Mouse (Mus musculus): ENCODE data around the gene Syk. TPM values are rescaled to one million over a fixed set of nuclear protein-coding genes. Genes with fewer than 3 reads are reported as not detected.

The Syk gene
- polyA plus RNA-seq, 1 experiment, result 4.7 TPM

DNA sequence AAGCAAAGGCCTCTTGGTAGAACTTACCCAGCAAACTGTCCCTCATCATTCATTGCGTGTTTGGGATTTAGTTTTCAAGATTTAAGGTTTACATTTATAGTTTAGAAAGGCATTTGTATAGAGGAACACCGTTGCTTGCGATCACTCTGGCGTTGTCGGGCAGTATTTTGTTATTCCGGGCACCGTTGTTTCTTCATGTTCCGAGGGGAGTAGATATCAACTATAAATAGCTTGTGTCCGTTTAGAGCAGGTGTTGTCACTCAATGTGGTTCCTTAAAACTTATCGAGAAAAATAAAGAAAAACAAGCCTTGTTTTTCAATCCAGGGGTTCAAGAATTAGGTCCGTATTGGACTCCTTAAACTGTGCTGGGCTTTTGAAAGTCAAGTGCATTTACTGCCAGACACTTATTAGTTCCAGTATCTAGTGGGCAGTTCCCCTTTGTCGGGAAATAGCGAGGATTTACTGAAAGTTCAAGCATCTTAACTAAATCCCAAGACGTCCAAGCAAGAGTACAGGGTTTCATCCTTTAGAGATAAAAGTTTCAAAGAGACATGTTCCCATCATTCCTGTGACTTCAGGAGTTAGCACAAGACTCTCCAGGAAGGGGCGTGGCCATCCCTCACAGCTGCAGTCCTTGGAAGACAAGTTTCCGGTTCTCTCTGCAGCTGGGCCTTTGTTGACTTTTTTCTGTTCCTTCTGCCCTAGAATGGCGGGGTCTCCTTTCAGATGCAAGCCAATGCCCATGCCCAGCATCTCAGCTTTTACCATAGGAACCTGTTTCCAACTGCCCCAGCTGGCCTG lies 1.9 kb downstream of the Syk start:
- H3K4me3 ChIP-seq (ENCODE audit: insufficient read depth, low read depth, low read length), result no peak overlapping the region
- H3K4me1 ChIP-seq (ENCODE audit: control insufficient read depth, insufficient read depth, low read length), result no peaks in the 10 kb centered on the region
- H3K27me3 ChIP-seq (replicated peaks; ENCODE audit: control insufficient read depth, insufficient read depth, low read length), result no peaks in the 10 kb centered on the region
- WGBS, result 68% methylated on average over 17 of the region's 17 CpGs
- TF ChIP-seq POLR2A (IDR thresholded peaks at IDR 0.05; ENCODE audit: low read depth, low read length) (no peak), CTCF (conservative IDR thresholded peaks at IDR 0.05; ENCODE audit: insufficient read depth, insufficient read length, low read depth, low read length) (no peak)
- DNase-seq, result no peak
- H3K27ac ChIP-seq (ENCODE audit: insufficient read depth, low read depth, low read length), result no peak overlapping the region
- no peaks in the 10 kb centered on the region for H3K36me3 ChIP-seq (ENCODE audit: control insufficient read depth, insufficient read depth, low read length)

- no peaks in the 10 kb centered on the region for H3K4me1 ChIP-seq (ENCODE audit: control insufficient read depth, insufficient read depth, low read length)
- H3K27ac ChIP-seq (ENCODE audit: insufficient read depth, low read depth, low read length), result no peak overlapping the region
- H3K4me3 ChIP-seq (ENCODE audit: insufficient read depth, low read depth, low read length), result no peak overlapping the region
- no peak for DNase-seq
- TF ChIP-seq POLR2A (IDR thresholded peaks at IDR 0.05; ENCODE audit: low read depth, low read length), result no peak
- WGBS, result 81% methylated on average over 4 of the region's 4 CpGs
- no peaks in the 10 kb centered on the region for H3K27me3 ChIP-seq (replicated peaks; ENCODE audit: control insufficient read depth, insufficient read depth, low read length)
- no peaks in the 10 kb centered on the region for H3K36me3 ChIP-seq (ENCODE audit: control insufficient read depth, insufficient read depth, low read length)
Measured at GRCm38 (mm10) chr13:52587761-52588160, 4.8 kb downstream of the Syk start.

DNA sequence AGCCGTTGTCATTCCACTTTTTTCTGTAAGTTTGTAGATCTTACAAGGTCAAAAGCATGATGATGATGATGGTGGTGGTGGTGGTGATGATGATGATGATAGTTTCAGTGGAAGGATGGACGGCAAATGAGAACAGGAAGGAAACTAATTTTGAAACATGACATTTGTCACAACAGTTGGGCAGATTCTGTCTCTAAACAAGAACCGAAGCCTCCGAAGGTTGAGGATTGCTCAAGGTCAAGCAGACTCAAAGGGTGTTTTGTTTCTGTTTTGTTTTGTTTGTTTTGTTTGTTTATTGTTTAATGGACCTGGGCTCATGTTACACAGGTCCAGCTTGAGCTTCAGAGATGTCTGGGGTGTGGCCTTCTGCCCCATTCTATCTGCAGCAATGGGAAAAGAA lies 6.1 kb downstream of the Syk start:
- no peak for DNase-seq
- no peak overlapping the region for H3K27ac ChIP-seq (ENCODE audit: insufficient read depth, low read depth, low read length)
- 82% methylated on average over 4 of the region's 4 CpGs for WGBS
- no peak for TF ChIP-seq CTCF (conservative IDR thresholded peaks at IDR 0.05; ENCODE audit: insufficient read depth, insufficient read length, low read depth, low read length)
- TF ChIP-seq POLR2A (IDR thresholded peaks at IDR 0.05; ENCODE audit: low read depth, low read length), result no peak
- H3K27me3 ChIP-seq (replicated peaks; ENCODE audit: control insufficient read depth, insufficient read depth, low read length), result no peaks in the 10 kb centered on the region
- no peak overlapping the region for H3K4me3 ChIP-seq (ENCODE audit: insufficient read depth, low read depth, low read length)
- no peaks in the 10 kb centered on the region for H3K36me3 ChIP-seq (ENCODE audit: control insufficient read depth, insufficient read depth, low read length)
- H3K4me1 ChIP-seq (ENCODE audit: control insufficient read depth, insufficient read depth, low read length), result no peaks in the 10 kb centered on the region

GRCm38 (mm10) chr13:52591831-52592230 lies 8.9 kb downstream of the Syk start:
- TF ChIP-seq POLR2A (IDR thresholded peaks at IDR 0.05; ENCODE audit: low read depth, low read length), result no peak
- no peak for TF ChIP-seq CTCF (conservative IDR thresholded peaks at IDR 0.05; ENCODE audit: insufficient read depth, insufficient read length, low read depth, low read length)
- 98% methylated on average over 4 of the region's 4 CpGs for WGBS
- DNase-seq, result no peak

GRCm38 (mm10) chr13:52596692-52597091 lies 13.7 kb downstream of the Syk start:
- Histone ChIP-seq H3K4me3 (ENCODE audit: insufficient read depth, low read depth, low read length) (no peak overlapping the region), H3K4me1 (ENCODE audit: control insufficient read depth, insufficient read depth, low read length) (no peaks in the 10 kb centered on the region), H3K27ac (ENCODE audit: insufficient read depth, low read depth, low read length) (no peak overlapping the region), H3K27me3 (replicated peaks; ENCODE audit: control insufficient read depth, insufficient read depth, low read length) (no peaks in the 10 kb centered on the region), H3K36me3 (ENCODE audit: control insufficient read depth, insufficient read depth, low read length) (no peaks in the 10 kb centered on the region)
- 88% methylated on average over 5 of the region's 5 CpGs for WGBS
- no peak for DNase-seq
- no peak for TF ChIP-seq POLR2A (IDR thresholded peaks at IDR 0.05; ENCODE audit: low read depth, low read length)
- TF ChIP-seq CTCF (conservative IDR thresholded peaks at IDR 0.05; ENCODE audit: insufficient read depth, insufficient read length, low read depth, low read length), result no peak

More at GRCm38 (mm10) chr13:52591831-52592230, 8.9 kb downstream of the Syk start:
- no peaks in the 10 kb centered on the region for H3K4me1 ChIP-seq (ENCODE audit: control insufficient read depth, insufficient read depth, low read length)
- no peaks in the 10 kb centered on the region for H3K27me3 ChIP-seq (replicated peaks; ENCODE audit: control insufficient read depth, insufficient read depth, low read length)
- no peak overlapping the region for H3K4me3 ChIP-seq (ENCODE audit: insufficient read depth, low read depth, low read length)
- H3K27ac ChIP-seq (ENCODE audit: insufficient read depth, low read depth, low read length), result no peak overlapping the region
- H3K36me3 ChIP-seq (ENCODE audit: control insufficient read depth, insufficient read depth, low read length), result no peaks in the 10 kb centered on the region

GRCm38 (mm10) chr13:52597092-52597678 lies 14.2 kb downstream of the Syk start:
- Histone ChIP-seq H3K4me3 (ENCODE audit: insufficient read depth, low read depth, low read length) (no peak overlapping the region), H3K4me1 (ENCODE audit: control insufficient read depth, insufficient read depth, low read length) (no peaks in the 10 kb centered on the region), H3K27ac (ENCODE audit: insufficient read depth, low read depth, low read length) (no peak overlapping the region), H3K27me3 (replicated peaks; ENCODE audit: control insufficient read depth, insufficient read depth, low read length) (no peaks in the 10 kb centered on the region), H3K36me3 (ENCODE audit: control insufficient read depth, insufficient read depth, low read length) (no peaks in the 10 kb centered on the region)
- DNase-seq, result no peak
- 84% methylated on average over 11 of the region's 11 CpGs for WGBS
- TF ChIP-seq POLR2A (IDR thresholded peaks at IDR 0.05; ENCODE audit: low read depth, low read length) (no peak), CTCF (conservative IDR thresholded peaks at IDR 0.05; ENCODE audit: insufficient read depth, insufficient read length, low read depth, low read length) (no peak)

DNA sequence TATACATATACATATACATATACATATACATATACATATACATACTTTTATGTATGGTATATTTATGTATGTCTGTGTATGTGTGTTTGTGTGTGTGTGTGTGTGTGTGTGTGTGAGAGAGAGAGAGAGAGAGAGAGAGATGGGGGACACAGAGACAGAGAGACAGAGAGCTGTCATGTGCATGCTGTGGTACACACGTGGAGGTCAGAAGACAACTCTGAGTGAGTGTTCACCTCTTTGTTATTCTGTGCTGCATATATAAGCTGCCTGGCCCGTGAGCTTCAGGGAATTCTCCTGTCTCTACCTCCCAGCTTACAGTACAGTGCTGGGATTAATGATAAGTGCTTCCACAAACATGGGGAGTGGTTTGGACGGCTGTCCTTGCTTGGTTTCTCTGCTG lies 15.3 kb downstream of the Syk start:
- Histone ChIP-seq H3K36me3 (ENCODE audit: control insufficient read depth, insufficient read depth, low read length) (no peaks in the 10 kb centered on the region), H3K4me1 (ENCODE audit: control insufficient read depth, insufficient read depth, low read length) (no peaks in the 10 kb centered on the region), H3K27me3 (replicated peaks; ENCODE audit: control insufficient read depth, insufficient read depth, low read length) (no peaks in the 10 kb centered on the region), H3K4me3 (ENCODE audit: insufficient read depth, low read depth, low read length) (no peak overlapping the region), H3K27ac (ENCODE audit: insufficient read depth, low read depth, low read length) (no peak overlapping the region)
- TF ChIP-seq CTCF (conservative IDR thresholded peaks at IDR 0.05; ENCODE audit: insufficient read depth, insufficient read length, low read depth, low read length) (no peak), POLR2A (IDR thresholded peaks at IDR 0.05; ENCODE audit: low read depth, low read length) (no peak)
- WGBS, result 76% methylated on average over 3 of the region's 3 CpGs
- DNase-seq, result no peak
